Mouse (Mus musculus): ENCODE data around the gene Mmd.
"Not testable (repeated sequence)": the region's sequence is repeated elsewhere in the genome, so short reads cannot be mapped to it uniquely, and the experiment has no call there.

Gene Mmd

DNA sequence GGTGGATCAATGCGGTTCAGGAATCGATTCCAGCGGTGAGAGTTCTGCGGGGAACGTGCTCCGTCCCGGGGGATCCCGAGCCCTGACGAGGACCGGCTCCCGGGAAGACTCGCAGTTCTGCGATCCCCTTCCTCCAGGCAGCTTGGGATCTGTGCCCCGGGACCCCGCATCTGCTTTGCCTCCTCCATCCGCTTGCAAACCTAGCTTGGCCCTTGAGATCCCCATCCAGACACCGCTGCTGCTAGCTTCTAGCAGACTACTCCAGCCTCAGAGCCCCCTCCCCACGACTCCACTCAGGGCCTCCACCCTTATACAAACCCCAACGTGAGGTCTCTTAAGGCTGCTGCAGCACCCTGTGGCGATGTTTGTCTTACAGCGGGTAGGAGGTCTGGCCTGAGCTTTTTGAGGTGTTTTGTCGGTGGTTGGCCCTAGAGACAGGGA lies 465 bp downstream of the Mmd start:
- no peak for DNase-seq (ENCODE audit: low spot score in 2 of 2)

DNA sequence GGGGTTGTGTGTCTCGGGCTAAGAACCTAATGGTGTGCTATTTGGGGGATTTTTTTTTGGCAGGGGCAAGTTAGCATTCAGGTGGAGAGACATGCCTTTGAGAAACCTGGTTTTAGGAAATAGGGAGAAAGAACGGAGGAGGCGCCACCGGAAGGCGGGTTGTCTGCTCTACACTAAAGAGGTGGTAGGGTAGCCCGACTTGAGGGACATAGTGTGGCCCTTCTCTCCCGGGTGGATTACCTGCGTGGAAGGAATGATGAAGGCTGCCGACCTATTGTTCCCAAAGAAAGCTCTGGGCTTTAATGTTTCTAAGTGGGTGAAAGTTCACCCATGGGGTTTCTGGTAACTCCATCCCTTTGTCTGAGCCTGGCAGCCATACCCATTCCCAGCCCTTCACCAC lies 933 bp downstream of the Mmd start:
- DNase-seq (ENCODE audit: low spot score in 2 of 2): no peak

DNA sequence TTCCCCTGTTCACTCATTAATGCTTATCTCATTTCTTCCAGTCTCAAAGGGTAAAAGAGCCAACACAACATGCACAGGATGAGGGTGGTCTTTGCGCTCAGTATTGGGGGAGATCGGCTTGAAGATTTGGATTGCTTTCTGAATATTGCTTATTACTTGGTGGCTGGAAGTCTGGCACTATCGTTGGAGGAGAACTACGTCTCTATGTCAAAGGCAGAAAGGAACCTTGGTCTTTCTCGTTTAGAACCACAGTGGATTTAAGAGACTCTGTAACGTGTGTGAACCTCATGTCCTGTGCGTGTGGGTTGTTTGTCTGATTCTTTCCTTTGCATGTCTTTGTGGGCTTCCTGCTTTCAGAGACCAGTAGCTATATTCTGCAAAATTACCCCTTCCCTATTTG lies 1.5 kb downstream of the Mmd start:
- DNase-seq (ENCODE audit: low spot score in 2 of 2): no peak

DNA sequence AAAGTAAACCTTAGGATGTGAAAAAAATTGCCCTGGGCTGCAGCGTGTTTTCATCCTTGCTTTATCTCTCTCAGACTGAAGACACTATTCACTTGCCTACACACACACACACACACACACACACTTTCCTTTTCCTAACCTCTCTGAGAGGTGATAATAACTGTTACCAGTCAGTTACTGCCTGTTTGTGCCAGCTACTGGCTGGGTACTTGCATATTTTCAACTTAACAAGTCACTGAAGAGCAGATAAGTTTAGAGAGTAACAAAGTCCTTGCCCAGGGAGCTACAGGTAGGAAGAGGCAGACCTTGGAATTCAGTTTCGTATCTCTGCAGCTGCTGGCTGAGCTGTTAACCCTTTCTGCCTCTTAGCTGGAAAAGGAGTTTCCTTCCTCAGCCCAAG lies 2.7 kb downstream of the Mmd start:
- DNase-seq (ENCODE audit: low spot score in 2 of 2): no peak

DNA sequence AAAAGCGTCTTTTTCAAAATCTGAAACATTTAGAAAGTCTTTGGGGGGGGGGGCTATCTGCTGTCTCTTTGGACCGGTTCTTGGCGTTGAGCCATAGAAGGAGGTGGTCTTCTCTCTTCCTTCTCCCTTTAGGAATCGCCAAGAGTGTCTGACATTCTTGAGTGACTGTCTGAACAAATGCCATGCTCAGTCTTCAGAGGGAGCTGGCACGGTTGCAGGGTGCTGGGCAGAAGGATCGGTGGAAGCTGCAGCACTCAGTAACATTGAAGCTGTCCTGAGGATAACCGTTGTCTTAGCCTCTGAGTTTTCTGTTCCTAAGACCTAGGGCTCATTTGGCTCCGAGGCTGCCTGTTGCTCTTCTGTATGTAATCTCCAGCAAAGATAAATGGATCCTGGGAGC lies 3.1 kb downstream of the Mmd start:
- DNase-seq (ENCODE audit: low spot score in 2 of 2): no peak

DNA sequence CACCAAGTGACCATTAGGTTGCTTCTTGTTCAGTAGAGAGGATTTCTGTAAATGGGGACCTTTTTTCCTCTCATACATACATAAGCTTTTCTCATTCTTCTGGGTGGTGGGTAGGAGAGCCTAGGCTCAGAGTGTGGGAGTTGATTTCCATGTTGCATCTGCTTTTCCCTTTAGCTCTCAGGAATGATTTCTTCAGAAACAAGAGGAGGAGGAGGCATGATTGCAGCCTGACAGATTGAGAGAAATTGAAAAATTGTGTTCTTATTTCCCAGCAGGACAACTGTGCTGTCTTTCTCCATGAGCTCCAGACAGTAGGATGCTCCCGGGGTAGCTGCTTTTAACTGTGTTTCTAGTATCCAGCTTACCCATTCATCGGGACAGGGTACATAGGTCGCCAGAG lies 5.3 kb downstream of the Mmd start:
- DNase-seq (ENCODE audit: low spot score in 2 of 2): no peak

DNA sequence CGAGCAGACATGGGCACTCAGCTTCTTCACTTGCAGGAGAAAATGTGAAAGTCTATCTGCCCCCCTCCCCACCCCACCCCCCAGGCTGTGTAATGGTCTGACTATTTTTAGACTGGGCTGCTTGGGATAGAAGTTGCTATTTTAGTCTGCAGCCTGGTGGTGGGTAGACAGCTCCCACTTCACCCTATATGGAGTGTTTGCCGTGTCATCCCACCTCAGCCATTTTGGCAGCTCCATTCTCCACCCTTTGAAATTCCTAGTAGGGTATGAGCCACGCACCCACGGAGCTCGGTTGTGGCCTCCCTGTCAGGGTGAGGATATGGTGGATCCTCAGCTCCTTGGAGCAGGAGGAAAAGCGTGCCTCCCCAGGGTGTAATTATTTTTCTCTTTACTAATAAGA lies 6.4 kb downstream of the Mmd start:
- DNase-seq (ENCODE audit: low spot score in 2 of 2): no peak

DNA sequence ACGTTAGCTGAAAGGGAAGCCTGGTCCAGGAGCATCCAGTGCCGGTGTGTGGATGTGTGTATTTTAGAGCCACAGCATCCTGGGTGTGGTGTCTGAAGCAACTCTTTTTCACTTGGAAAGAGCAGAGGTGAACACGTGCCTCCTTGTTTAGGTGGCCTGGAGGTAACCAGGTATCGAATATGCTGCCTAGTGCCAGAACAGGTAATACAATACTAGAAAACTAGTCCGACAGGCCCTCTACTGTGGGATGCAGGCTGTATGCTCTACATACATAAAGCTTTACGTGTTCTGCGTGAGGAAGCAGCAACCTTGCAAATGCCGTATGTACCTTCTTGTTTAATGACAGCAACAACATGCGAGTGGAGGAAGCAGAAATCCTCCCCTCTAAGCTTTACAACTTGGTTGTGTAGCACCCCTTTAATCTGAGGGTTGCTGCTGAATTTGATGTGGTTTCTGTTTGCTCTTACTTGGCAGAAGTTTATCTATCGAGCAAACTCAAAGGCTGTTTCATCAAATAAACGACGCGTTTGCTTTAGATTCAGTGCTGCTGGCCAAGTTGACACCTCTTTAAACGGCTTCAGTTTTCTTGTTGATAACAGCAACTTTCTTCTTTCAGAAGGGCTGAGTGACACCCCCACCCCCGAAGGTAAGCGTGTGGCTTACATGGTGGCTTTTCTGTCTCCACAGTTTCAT lies 7.7 kb downstream of the Mmd start:
- DNase-seq (ENCODE audit: low spot score in 2 of 2): no peak

DNA sequence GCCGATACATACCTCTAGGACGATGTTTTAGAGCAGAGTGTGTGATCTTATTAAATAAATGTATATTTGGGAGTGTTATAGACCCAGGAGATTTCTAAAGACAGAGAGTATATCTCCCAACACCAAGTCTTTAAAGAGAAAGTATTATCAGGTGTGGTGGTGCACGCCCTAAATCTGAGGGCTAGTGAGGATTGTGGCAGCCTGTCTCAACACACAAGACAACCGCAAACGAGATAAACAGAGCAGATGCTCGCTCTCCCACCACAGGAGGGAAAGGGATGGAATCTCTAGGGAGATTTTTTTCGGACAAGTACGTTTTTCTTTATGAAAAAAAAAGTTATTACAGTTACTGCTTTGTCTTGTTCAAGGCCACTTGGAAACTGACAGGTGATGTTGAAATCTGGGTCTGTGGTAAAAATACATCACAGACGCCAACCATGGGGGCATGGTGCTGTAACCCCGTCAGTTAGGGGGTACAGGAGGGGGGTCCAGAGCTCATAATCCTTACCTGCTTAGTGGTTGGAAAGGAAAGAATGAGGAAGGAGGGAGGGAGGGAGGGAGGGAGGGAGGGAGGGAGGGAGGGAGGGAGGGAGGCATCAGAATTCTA lies 9.2 kb downstream of the Mmd start:
- DNase-seq (ENCODE audit: low spot score in 2 of 2): no peak

DNA sequence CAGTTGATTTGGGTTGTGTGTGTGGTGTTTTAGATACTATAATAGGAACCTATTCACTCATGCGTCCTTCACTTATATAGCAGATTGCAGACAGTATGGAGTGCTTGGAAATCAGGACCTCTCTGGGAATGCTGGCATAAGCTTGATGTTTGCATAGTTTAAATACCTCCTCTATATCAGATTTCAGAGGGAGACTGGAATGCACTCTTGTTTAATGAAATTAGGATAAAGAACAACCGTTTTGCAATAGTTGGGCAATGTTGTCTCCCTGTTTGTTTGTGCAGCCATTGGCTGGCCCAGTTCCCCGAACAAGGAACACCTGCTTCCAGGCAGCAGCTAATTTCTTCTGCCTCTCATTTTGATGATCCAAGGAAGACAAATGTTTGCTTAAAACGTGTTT lies 9.8 kb downstream of the Mmd start:
- no peak for DNase-seq (ENCODE audit: low spot score in 2 of 2)

DNA sequence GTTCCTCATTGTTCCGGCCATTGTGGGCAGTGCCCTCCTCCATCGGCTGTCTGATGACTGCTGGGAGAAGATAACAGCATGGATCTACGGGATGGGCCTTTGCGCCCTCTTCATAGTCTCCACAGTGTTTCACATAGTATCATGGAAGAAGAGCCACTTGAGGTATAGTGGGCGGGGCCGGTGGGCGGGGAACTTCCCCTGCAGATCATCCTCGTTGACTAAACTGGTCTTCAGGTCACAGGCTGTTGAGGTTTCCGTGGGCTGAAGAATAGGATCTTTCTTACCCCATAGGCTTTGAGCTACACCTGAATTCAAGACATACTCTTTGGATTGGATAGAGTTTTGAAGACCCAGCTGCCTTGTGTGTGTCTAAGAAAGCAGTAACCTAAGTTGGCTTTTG lies 10.6 kb downstream of the Mmd start:
- no peak for DNase-seq (ENCODE audit: low spot score in 2 of 2)

DNA sequence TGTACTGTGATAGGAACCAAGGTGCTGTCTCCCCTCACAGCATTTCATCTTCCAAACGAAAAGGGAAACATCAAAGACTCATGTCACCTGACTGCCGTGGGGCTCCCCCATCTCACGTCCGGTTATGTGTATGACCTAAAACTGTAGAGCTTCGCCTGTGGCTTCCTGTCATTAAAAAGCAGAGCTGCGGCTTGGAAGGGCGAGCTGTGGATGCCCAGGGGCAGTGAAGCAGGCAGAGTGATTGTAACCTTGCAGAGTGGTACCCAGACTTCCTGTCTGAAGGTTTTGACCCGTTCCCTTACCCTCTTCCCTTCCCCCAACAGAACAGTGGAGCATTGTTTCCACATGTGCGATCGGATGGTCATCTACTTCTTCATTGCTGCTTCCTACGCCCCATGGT lies 14.9 kb downstream of the Mmd start:
- DNase-seq (ENCODE audit: low spot score in 2 of 2): no peak

DNA sequence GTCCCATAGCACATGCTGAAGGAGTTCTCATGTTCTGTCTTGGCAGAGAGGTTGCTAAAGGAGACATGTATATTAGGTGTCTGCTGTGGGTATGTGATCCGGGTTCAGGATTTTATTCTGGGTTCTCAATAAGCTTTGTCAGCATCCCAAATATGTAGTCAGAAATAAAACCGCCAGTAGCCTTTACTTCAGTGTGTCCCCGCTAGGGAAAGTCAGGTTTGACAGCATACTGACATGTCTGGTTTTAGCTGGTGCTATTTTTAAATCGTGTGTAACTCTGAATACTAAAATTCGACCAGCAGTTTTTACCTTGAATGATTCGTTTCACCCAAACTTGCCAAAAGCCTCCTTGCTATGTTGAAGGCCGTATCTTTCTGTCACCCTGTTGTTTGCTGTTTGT lies 16.3 kb downstream of the Mmd start:
- DNase-seq (ENCODE audit: low spot score in 2 of 2): no peak

DNA sequence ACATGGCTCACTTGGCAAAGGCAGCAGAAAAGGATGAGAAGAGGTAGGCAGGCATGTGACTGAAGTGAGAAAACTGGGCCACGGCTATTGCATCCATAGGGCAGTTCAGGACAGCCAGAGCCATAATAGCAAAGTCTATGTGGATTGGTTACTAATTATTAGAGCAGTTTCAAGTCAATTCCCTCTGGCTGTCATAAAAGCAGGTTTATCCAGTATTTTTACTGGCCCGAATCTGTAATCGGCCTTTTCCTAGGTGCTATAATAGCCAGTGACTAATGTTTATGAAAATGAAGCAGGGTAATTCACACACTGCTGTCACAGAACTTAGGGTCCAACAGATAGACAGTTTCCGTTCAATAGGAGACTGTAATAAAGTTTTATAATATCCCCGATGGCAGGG lies 19.7 kb downstream of the Mmd start:
- DNase-seq (ENCODE audit: low spot score in 2 of 2): no peak

DNA sequence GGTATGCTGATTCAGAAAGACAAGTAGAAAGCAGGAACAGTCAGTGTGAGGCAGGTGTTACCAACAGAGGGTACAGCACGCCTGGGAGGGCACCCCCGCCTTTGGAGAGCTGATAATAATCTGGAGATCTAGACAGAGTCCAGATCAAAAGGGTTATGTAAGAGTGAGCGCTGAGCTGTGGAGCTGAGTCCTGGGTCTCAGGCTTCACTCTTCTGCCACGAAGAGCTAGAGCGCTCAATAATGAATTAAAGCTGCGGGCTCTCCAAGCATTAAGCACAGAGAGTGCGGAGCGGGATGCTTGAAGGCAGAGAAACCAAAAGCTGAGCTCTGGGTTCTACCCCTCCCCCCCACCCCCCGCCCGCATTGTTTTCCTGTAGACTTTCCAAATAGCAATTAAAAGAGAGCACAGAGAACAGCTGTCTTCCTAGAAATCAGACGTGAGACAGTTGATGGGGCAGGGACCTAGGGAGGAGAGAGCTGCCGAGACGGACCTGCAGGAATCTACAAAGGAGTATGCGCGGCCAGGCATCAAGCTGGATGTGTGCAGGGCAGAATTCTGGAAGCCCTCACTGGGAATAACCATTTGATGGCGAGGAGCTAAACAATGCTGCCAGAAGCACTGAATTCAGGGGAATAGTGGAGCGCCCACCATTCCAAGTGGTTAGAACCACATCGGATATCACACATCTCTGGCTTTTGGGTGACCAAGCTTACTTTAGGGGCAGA lies 20.3 kb downstream of the Mmd start:
- DNase-seq (ENCODE audit: low spot score in 2 of 2): no peak

DNA sequence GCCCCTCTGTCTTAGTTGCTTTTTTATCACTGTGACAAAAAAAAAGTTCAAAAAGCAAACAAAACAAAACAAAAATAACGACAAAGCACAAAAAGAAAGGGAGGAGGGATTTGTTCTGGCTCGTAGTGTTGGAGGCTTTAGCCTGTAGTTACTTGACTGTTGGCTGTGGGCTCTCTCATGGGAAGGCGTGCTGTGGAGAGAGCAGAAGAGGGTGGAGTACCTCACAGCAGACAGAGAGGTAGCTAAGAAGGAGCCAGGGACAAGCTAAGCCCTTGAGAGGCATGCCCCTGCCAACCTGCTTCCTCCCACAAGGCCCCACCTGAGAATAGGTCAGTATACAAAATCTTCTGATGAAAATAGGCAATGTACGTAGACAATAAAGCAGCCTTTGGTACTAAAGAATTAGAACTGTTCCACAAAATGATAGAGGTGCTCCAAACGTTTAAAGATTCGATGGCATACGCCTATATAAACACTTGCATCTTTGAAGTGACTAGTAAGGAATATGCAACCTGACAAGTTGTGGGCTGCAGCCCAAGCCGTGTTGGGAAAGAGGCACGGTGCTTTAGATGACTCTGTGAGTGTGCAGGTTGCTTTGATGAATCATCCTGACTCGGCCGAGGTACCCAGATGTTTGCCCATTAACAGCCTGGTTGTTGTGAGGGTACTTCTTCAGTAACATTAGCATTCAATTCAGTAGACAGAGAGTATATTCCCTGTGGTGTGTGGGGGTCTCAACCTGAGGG lies 21.0 kb downstream of the Mmd start:
- no peak for DNase-seq (ENCODE audit: low spot score in 2 of 2)

DNA sequence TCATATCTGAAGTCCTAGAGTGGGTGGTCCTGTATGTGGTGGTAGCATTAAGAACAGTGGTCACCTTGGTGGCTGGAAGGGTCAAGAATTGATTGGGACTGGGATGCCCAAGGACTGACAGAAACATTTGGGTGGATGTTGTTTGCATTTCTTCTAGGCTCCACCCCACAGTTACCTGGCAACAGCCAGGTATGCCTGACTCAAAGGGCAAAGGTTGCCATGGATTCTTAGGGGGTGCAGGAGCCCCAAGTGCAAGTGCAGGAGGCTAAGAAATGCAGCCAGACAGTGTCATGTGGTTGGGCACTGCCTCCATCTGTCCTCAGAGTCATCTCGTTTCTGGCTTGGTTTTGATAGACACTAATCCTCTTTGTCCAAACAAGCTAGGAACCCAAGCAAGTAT lies 24.9 kb downstream of the Mmd start:
- DNase-seq (ENCODE audit: low spot score in 2 of 2): no peak

DNA sequence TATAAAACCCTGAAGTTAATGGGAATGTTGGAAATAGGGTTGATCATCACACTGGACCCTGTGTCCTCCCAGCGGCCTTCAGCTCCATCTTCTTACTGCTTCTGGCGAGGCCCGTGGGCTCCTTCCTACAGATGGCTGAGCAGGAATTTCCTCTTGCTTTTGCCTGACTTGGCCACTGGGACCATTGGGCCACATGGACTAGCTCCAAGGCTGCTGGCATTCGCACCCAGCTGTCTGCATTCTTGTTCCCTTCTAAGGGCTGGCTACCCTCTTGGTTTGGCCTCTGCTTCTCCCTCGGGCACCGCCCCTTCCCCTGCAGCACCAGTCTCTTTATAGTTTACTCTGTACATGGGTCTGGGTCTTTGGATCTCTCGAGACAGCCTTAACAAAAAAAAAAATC lies 26.4 kb downstream of the Mmd start:
- DNase-seq (ENCODE audit: low spot score in 2 of 2): no peak

DNA sequence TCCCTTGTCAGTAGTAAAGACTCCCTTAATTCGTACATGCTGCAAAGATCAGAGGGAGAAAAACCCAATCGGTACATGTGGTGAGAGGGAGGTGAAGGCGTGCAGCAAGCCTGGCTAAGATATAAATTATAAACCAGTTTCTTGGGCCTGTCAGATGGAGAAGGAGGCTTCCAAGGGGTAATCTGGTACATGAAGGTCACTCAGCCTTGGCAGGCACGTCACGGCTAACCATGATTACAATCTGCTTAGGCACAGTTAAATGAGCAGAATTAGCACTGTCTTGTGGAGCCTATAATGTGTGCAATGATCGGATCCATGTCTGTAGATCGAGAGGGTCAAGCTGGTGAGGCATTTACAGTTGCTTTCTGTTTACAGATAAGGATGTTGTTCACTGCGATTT lies 26.9 kb downstream of the Mmd start:
- no peak for DNase-seq (ENCODE audit: low spot score in 2 of 2)

DNA sequence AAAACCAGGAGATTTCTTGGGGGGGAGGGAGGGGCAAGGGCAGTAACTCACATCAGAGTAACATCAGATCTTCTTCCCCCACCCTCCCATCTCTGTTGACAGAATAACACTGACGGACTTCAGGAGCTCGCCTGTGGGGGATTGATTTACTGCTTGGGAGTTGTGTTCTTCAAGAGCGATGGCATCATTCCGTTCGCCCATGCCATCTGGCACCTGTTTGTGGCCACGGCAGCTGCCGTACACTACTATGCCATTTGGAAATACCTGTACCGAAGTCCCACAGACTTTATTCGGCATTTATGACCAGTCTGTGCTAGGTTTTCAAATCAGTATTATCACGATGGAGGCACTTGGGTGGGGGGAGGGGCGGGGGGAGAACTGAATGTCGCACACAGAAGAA lies 27.3 kb downstream of the Mmd start:
- no peak for DNase-seq (ENCODE audit: low spot score in 2 of 2)

DNA sequence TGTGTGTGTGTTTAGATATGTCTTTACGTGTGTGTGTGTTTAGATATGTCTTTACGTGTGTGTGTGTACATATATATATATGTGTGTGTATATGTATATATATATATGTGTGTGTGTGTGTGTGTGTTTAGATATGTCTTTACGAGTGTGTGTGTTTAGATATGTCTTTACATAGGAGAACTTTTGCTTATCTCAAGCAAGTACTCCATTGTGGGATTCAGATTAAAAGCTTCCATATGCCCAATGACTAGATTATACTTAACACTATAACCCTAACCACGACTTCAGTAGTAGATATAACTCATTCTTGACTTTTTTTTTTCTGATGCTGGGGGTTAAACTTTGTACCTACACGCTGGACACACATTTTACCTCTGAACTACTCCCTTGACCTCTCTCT lies 30.8 kb downstream of the Mmd start:
- no peak for DNase-seq (ENCODE audit: low spot score in 2 of 2)

DNA sequence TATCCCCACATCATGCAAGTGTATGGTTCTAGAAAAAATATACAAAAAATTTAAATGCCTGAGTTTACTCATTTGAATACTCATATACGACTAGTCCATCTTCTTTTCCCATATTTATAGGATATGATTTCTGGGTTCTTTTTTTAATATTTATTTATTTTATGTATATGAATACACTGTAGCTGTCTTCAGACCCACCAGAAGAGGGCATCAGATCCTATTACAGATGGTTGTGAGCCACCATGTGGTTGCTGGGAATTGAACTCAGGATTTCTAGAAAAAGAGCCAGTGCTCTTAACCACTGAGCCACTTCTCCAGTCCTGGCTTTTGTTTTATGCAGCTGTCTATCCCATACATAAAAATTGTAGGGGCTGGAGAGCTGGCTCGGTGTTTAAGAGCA lies 32.7 kb downstream of the Mmd start:
- DNase-seq (ENCODE audit: low spot score in 2 of 2): not testable (repeated sequence)

DNA sequence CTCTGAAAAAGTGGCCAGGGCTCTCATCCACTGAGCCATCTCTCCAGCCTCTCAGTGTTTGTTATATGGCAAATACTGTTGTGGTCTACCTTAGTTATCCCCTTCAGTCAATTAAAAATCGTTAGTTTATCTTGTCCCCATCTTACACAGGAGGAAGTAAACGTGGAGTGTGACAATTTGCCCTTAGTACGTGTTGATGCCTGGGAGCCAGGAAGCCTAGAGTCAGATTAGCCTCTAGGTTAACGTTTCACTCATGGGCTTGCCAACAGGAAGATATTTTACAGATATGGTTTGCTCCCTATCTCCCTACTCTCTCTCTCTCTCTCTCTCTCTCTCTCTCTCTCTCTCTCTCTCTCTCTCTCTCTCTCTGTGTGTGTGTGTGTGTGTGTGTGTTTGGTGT lies 33.9 kb downstream of the Mmd start:
- no peak for DNase-seq (ENCODE audit: low spot score in 2 of 2)

Measured in urinary bladder, postnatal 4 days (tissue).